Mouse (Mus musculus): ENCODE measurements around the gene Fam76a.

DNA sequence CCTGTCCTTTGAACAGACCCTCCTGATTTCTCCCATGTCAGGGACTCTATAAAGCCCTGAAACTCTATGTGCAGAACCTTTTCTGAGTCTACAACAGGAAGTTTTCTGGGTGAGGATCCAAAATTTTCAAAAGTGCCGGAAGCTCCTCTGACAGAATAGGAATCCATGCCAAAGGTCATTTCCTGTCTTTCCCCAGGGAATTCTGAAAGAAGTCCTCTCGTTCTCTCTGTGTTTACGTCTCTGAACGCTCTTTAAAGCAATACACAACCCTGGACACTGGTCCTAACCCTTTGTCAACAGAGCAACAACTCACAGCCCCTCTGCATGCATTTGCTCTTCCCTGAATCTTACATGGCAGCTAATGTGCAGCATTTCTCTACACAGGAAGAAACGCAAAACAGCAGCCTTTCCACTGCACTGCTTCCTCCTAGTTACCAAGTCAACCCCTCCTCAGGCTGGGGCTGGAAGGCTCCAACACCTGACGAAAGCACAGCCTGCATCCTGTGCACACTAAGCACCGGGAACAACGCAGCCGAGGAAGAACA, 17.5 kb downstream of the Fam76a start:
- TF ChIP-seq CTCF (IDR thresholded peaks at IDR 0.05; ENCODE audit: insufficient read depth, low read depth, low read length), result no peak
- TF ChIP-seq POLR2A (IDR thresholded peaks at IDR 0.05; ENCODE audit: insufficient read depth, low read depth, low read length), result no peak
